Mouse (Mus musculus): ENCODE data around the gene Piga.

The Piga gene

DNA sequence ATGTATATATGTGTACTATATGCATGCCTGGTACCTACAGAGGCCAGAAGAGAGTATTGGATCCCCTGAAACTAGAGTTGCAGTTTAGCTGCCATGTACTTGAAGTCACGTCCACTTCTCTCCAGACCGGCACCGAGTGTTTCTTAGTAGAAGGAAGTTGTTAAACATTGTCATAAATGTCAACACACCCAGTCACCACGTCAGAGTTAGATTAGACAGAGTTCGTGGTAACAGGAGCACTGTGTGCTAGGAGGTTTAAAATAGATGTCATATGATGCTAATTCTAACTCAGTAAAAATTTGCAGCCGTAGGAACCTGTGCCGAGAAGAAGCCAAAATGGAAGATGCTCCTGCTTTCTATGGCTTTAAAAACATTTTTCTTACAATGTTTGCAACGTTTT, 17.1 kb downstream of the Piga start, which contains the start of gene Asb11:
Gene Asb11 (plus strand): TSS at position 286 of the 400 bp plus-strand sequence.
- no peak for DNase-seq

GRCm38 (mm10) chrX:164439462-164439861, 19.9 kb downstream of the Piga start:
- peak; percentile 31 for DNase-seq

DNA sequence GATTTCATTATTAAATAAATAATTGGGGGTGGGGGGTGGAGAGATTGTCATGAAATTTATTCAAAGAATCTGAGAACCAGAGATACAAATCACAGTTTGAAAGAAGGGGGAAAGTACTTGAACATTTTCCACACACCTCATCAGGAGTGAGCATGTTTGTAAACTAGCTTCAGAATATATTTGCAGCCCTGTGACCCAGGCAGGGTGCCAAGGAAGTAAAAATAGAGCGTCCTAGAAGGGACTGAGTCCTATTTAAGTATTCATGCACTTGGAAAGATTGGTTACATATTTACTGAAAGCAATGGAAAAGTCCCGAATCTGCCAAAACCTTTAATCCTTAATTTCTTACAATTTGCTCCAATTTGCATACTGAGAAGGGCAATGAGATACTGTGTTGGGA, 20.6 kb downstream of the Piga start:
- DNase-seq: peak; percentile 92

DNA sequence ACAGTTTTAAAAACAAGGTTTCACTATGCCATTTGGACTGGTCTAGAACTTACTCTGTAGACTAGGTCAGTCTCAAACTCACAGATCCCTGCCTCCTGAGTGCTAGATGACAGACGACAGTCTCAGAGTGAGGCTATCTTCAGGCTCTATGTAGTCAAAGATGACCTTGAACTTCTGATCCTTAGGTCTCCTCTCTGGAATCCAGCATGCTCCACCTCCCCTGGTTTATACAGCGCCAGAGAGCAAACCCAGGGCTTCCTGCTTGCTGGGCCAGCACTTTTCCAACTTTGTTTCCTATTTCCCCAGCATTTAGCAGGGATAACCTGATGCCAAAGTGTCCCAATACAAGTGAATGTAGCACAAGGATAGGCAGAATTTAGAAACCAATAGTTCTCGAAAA, 21.1 kb downstream of the Piga start:
- peak; percentile 42 for DNase-seq

- DNase-seq: no peak
Observed at GRCm38 (mm10) chrX:164441306-164441705, 21.7 kb downstream of the Piga start.

DNA sequence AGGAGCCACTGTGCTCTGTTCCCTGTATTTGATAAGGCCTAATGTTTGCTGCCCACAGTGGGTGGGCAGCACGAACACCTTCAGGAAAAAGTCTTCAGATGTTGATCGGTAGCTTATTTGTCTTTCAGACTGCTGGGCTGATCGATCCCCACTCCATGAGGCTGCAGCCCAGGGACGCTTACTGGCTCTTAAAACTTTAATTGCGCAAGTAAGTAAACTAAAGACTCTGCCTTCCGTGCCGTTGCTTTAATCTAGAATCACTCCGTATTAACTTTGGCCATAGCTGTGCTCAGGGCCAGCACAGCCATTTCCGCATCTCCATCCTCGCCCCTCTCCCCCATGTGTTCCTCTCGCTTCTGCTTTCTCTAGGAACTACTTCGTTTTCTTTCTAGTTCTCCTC, 26.0 kb downstream of the Piga start:
- DNase-seq: no peak

GRCm38 (mm10) chrX:164446106-164446551, 26.5 kb downstream of the Piga start:
- no peak for DNase-seq

DNA sequence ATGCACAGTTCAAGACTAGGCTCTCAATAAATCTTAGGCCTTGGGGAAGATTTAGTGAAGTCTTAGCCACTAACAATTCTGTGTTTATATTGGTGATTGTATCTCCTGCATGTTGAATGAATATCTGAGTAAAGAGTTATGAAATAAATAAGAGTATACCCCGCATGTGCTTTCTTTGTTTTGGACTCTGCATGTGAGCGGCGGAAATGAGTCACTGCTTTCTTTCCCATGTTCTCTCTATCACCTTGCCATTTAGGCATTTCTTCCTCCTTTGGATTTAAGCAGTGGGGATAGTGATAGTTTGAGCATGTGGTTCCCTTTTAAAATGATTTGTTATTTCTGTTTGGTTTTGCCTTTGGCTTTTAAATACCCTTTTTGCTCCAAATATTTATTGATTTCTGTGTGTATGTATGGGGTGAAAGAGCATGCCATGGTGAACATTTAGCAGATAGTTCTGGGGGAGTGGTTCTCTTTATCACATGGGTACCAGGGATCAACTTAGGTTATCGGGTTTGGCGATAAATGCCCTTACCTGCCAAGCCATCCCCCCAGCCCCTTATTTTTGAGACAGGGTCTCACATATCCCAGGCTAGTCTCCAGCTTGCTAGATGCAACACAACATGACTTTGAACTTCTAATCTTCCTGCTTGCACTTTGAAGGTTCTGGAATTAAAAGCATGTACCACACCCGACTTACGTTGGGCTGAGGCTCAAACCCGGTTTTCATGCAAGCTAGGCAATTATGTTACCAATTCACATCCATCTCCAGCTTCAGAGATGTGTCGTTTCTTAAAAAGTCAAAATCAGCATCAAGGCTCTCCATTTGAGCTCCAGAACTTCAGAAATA, 27.5 kb downstream of the Piga start:
- no peak for DNase-seq

DNA sequence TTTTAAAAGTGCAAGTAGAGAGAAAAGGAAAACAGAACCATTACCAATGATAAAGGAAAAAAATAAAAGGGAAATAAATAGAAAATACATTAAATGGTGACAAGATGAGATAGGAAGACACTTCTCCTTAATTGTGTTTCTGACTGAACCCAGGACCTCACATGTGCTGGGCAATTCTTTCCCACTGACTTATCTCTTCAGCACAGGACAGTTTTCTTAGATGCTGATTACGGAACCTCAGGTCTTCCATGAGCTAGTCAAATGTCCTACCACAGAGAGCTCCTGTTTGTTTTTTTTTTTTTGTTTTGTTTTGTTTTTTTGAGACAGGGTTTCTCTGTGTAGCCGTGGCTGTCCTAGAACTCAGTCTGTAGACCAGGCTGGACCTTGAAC, 28.1 kb downstream of the Piga start:
- no peak for DNase-seq

DNA sequence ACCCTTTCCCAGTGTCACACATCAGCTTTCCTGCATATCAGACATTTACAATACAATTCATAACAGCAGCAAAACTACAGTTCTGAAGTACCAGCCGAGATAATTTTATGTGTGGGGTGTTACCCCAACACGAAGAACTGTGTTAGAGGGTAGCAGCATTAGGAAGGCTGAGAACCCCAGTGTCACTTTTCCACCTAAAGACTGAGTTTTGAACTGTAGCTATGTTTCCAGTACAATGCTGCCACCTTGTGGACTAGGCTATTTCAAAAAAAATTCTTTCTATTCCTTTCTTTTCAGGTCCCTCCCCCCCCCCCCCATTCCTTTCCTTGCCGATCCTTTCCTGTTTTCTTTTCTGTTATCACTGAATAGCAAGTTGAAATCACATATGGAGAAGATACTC, 29.6 kb downstream of the Piga start:
- no peak for DNase-seq

GRCm38 (mm10) chrX:164459205-164459878, 39.8 kb downstream of the Piga start:
- DNase-seq: no peak

All from kidney, adult 11 months (tissue).